Mouse (Mus musculus) C2C12 (cell line): ENCODE data around the gene Osbpl3.

Source experiments
- CTCF ChIP-seq: IDR thresholded peaks from one replicate; pipeline ENCODE4 v1.5.1; 2011; ENCODE audit not compliant: control insufficient read depth, insufficient read depth, insufficient read length
- MAX ChIP-seq: IDR thresholded peaks from one replicate; pipeline ENCODE4 v1.6.1; 2011; ENCODE audit warnings: mild to moderate bottlenecking, control low read depth
- MYOD1 ChIP-seq: IDR thresholded peaks from one replicate; pipeline ENCODE4 v1.6.1; 2011; ENCODE audit warnings: low read depth; ENCODE audit not compliant: control insufficient read depth, insufficient read length

DNA sequence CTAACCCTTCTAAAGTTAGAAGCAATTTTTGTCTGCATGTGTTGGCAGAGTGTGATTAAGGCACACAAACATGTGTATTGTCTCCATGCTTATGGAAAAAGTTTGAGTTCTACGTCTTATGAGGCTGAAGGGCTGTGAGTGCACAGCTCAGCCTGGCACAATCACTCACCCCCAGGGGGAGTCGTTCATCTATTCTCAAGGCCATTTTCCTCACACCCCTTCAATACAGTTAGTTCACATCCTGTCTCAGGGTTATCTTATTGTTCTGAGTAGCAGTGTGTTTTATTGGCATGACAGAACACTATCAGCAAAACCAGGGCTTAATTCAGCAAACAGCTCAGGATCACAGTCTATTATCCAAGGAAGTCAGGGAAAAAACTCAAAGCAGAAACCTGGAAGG lies 19.3 kb downstream of the Osbpl3 start:
- TF ChIP-seq MAX (no peak), CTCF (no peak), MYOD1 (no peak)
